Mouse (Mus musculus): ENCODE measurements at regions not wholly inside any gene's neighbourhood (a gene's known extent, or its start where the extent isn't known, plus 50 kb on each side); places are given as distances from the start of the nearest gene placed in this dataset.

DNA sequence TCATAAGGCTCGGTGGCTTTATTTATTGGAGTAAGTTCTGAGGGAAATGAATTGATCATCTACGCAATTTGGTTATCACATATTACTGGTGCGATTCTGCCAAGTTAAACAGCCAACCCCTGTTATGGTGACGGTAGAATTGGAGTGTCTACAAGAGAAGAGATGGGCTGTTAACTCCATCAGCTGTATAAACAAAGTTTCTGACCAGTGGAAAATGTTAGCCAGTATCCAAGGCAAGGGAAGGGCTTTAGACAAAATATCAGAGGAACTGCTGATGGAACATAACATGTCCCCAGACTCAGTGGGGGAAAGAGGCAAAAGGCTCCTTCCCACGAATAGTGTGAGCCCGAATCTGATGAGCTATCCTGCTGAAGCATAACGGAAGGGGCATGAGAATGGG lies 560.9 kb downstream of the Ebf1 start:
- TF ChIP-seq POLR2A (IDR thresholded peaks at IDR 0.05; ENCODE audit: borderline replicate concordance, insufficient read depth, low read length) (no peak), CTCF (IDR thresholded peaks at IDR 0.05; ENCODE audit: borderline replicate concordance, insufficient read depth, low read depth, low read length) (no peak)
- Histone ChIP-seq H3K4me1 (ENCODE audit: control insufficient read depth, insufficient read depth, low read length) (no peaks in the 10 kb centered on the region), H3K4me3 (replicated peaks; ENCODE audit: insufficient read depth, low read depth, low read length) (no peak overlapping the region), H3K27ac (ENCODE audit: insufficient read depth, low read length) (no peak overlapping the region), H3K27me3 (ENCODE audit: control insufficient read depth, insufficient read depth, low read length) (no peaks in the 10 kb centered on the region)
- 91% methylated on average over 7 of the region's 7 CpGs for WGBS
- DNase-seq: no peak

DNA sequence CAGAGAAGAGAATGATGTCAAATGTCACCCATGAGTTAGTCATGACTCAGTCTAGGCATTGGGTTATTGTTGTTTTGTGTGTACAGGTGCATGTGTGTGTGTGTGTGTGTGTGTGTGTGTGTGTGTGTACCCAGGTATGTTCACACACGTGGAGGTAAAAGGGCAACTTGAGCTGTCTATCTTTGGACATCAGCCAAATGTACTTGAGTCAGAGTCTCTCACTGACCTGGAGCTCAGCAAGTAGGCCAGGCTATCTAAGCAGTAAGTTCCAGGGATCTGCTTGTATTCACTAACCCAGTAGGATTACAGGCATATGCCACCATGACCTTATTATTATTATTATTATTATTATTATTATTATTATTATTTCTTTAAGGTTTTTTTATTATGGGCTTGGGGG lies 561.9 kb downstream of the Ebf1 start:
- no peak for DNase-seq
- Histone ChIP-seq H3K4me3 (replicated peaks; ENCODE audit: insufficient read depth, low read depth, low read length) (no peak overlapping the region), H3K4me1 (ENCODE audit: control insufficient read depth, insufficient read depth, low read length) (no peaks in the 10 kb centered on the region), H3K27ac (ENCODE audit: insufficient read depth, low read length) (no peak overlapping the region), H3K27me3 (ENCODE audit: control insufficient read depth, insufficient read depth, low read length) (no peaks in the 10 kb centered on the region)
- 77% methylated on average over 1 of the region's 1 CpGs for WGBS
- TF ChIP-seq CTCF (IDR thresholded peaks at IDR 0.05; ENCODE audit: borderline replicate concordance, insufficient read depth, low read depth, low read length): no peak
- TF ChIP-seq POLR2A (IDR thresholded peaks at IDR 0.05; ENCODE audit: borderline replicate concordance, insufficient read depth, low read length): no peak

DNA sequence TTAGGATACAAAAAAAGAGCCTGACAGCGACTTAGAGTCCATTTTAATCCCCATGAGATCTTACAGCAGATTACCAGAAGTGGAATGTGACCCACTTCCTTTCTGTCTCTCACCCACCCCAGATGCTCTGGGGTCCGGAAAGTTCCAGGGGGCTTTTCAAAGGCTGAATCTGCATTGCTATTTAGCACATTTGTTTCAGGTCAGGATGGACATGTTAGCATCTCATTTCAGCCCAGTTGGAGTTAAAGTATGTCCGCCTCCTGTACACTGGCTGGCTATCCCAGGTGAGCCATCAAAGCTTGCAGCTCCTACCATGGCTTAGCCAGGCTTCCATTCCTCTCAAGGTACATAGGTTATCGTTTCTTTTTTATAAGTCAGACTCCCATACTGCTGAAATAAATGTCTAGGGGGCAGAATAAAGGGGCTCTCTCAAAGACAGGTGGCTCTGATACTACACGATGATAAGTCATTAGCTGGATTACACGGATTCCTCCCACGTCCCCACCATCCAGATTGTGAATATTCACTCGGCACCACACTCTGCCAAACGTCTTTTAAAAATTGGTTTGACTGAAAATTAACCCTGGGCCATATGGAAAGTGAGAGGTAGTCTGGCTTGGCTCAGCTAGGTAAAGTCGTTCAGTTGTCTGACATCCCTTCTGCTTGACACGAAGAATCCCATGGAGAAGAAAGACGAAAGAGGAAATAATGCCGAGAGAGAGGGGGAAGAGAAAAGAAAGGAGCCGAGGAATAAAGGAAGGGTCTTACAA lies 573.7 kb downstream of the Ebf1 start:
- 37% methylated on average over 14 of the region's 14 CpGs for WGBS
- H3K4me1 ChIP-seq (ENCODE audit: control insufficient read depth, insufficient read depth, low read length): no peaks in the 10 kb centered on the region
- no peak for DNase-seq
- TF ChIP-seq CTCF (IDR thresholded peaks at IDR 0.05; ENCODE audit: borderline replicate concordance, insufficient read depth, low read depth, low read length) (no peak), POLR2A (IDR thresholded peaks at IDR 0.05; ENCODE audit: borderline replicate concordance, insufficient read depth, low read length) (no peak)
- no peak overlapping the region for H3K4me3 ChIP-seq (replicated peaks; ENCODE audit: insufficient read depth, low read depth, low read length)
- no peaks in the 10 kb centered on the region for H3K27me3 ChIP-seq (ENCODE audit: control insufficient read depth, insufficient read depth, low read length)
- H3K27ac ChIP-seq (ENCODE audit: insufficient read depth, low read length): no peak overlapping the region

DNA sequence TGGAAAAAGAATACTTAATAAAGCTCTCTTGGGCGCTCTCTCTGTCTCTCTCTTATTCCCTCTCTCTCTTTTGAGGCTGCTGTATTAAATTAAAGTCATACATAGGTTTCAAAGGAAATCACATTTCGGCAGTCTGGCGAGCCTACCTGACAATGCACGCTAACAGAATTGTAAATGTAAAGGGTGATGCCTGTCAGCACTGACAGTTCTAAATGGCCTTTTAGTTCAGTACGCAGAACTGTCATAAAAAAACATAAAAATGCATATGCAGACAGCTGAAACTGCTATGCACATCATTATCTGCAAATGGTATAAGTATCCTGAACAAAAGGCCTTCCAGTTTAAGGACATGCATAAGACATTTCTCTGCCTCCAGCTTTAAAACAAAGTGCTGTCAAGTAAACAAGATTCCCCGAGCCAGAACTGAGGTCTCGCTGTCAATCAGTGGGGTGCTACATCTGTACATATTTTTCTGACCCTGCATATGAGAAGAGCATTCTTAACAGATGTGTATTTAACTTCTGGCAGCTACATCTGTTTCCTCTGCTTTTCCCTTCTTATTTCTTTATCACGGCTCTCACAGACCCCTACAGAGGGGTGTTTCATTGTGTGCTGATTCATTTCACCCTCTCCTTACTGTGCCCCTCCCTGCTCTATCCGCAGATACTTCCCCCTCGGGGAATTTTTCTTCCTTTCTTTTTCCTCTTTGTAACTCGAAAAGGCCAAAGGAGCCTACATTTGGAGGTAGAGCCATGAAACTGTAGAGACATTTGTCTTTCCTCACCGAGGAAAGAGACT lies 574.5 kb downstream of the Ebf1 start:
- Histone ChIP-seq H3K27me3 (ENCODE audit: control insufficient read depth, insufficient read depth, low read length) (no peaks in the 10 kb centered on the region), H3K4me1 (ENCODE audit: control insufficient read depth, insufficient read depth, low read length) (no peaks in the 10 kb centered on the region), H3K27ac (ENCODE audit: insufficient read depth, low read length) (no peak overlapping the region), H3K4me3 (replicated peaks; ENCODE audit: insufficient read depth, low read depth, low read length) (no peak overlapping the region)
- WGBS: 79% methylated on average over 12 of the region's 12 CpGs
- DNase-seq: no peak
- no peak for TF ChIP-seq POLR2A (IDR thresholded peaks at IDR 0.05; ENCODE audit: borderline replicate concordance, insufficient read depth, low read length)
- TF ChIP-seq CTCF (IDR thresholded peaks at IDR 0.05; ENCODE audit: borderline replicate concordance, insufficient read depth, low read depth, low read length): no peak

DNA sequence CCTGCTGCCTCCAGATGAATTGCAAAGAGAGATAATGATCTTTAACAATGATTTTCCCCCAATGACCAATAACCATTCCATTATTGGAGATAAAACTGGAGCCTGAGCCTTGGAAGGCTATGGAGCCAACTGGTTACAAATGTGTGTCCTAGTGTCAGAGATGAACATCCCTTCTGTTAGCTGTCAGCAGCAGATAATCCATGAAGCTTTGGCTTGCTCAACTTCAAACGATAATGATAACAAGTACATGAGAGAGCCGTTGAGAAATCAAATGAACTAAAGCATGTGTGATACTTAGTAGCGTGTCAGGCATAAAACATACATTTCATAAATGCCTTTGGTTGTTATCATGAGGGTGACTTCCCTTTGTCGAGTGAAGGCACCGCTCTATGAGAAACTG lies 576.2 kb downstream of the Ebf1 start:
- Histone ChIP-seq H3K27me3 (ENCODE audit: control insufficient read depth, insufficient read depth, low read length) (no peaks in the 10 kb centered on the region), H3K4me3 (replicated peaks; ENCODE audit: insufficient read depth, low read depth, low read length) (no peak overlapping the region), H3K27ac (ENCODE audit: insufficient read depth, low read length) (no peak overlapping the region), H3K4me1 (ENCODE audit: control insufficient read depth, insufficient read depth, low read length) (no peaks in the 10 kb centered on the region)
- no peak for DNase-seq
- 96% methylated on average over 5 of the region's 5 CpGs for WGBS
- TF ChIP-seq POLR2A (IDR thresholded peaks at IDR 0.05; ENCODE audit: borderline replicate concordance, insufficient read depth, low read length) (no peak), CTCF (IDR thresholded peaks at IDR 0.05; ENCODE audit: borderline replicate concordance, insufficient read depth, low read depth, low read length) (no peak)

DNA sequence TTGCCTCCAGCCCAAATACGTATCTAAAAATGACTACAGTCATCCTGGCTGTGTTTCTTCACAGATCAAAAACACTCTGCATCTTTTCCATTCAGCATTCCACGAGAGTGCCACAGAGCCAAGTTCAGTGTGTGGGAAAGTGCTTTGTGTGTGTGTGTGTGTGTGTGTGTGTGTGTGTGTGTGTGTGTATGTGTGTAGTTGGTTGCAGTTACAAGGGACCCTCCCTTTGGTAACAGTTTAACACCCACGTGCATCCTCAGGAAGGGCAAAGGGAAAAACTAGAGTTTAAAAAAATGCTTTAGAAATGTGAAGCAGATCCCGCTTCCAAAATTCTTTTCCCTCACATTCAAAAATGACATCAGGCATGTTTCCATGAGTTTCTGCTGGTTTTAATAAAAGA lies 582.4 kb downstream of the Ebf1 start:
- TF ChIP-seq POLR2A (IDR thresholded peaks at IDR 0.05; ENCODE audit: borderline replicate concordance, insufficient read depth, low read length): no peak
- TF ChIP-seq CTCF (IDR thresholded peaks at IDR 0.05; ENCODE audit: borderline replicate concordance, insufficient read depth, low read depth, low read length): no peak
- Histone ChIP-seq H3K4me3 (replicated peaks; ENCODE audit: insufficient read depth, low read depth, low read length) (no peak overlapping the region), H3K27me3 (ENCODE audit: control insufficient read depth, insufficient read depth, low read length) (no peaks in the 10 kb centered on the region), H3K27ac (ENCODE audit: insufficient read depth, low read length) (no peak overlapping the region), H3K4me1 (ENCODE audit: control insufficient read depth, insufficient read depth, low read length) (no peaks in the 10 kb centered on the region; the same call in 1 of the 2 replicates)
- DNase-seq: no peak
- WGBS: 81% methylated on average over 4 of the region's 4 CpGs

DNA sequence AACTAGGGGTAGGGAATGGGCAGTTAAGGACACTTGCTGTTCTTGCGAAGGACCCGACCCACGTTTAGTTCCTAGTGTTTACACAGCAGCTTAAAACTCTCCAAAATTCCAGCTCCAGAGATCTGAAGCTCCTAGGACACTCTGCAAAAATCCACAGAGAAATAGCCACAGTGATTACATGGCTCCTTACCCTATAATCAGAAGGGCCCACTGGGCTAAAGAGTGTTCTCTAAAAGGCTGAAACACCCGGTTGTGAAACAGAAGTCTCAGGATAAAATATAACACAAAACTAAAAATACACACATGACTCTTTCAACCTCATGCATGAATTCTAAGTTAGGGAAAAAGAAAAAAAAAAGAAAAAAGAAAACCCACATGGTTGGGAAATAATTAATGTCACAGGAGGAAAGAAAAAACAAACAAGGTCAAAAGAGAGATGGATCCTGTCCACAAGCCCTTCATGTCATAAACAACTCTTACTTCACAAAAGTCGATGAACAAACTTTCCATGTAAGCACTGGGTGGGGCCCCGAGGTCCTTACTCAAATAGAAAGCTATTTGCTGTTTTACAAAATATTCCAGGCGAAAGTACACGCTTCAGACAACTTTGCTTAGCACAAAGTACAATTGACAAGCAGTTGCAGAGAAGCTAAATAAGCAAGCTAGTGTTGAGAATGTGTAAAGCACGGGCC lies 583.7 kb downstream of the Ebf1 start:
- no peak for DNase-seq
- TF ChIP-seq CTCF (IDR thresholded peaks at IDR 0.05; ENCODE audit: borderline replicate concordance, insufficient read depth, low read depth, low read length): no peak
- no peak for TF ChIP-seq POLR2A (IDR thresholded peaks at IDR 0.05; ENCODE audit: borderline replicate concordance, insufficient read depth, low read length)
- Histone ChIP-seq H3K4me1 (ENCODE audit: control insufficient read depth, insufficient read depth, low read length) (no peaks in the 10 kb centered on the region; the same call in 1 of the 2 replicates), H3K27ac (ENCODE audit: insufficient read depth, low read length) (no peak overlapping the region), H3K4me3 (replicated peaks; ENCODE audit: insufficient read depth, low read depth, low read length) (no peak overlapping the region), H3K27me3 (ENCODE audit: control insufficient read depth, insufficient read depth, low read length) (no peaks in the 10 kb centered on the region)
- WGBS: 87% methylated on average over 9 of the region's 9 CpGs

Data from cerebellum, adult 2 months (tissue).